Mouse (Mus musculus) MEL (cell line): Measurements from ENCODE around the gene Sirt3.

Source experiments
- BHLHE40 ChIP-seq: IDR thresholded peaks from 2 replicates; pipeline ENCODE4 v1.6.1; 2012; ENCODE audit warnings: low read depth, mild to moderate bottlenecking, inconsistent platforms, low read length, improper control_type of control experiment, borderline replicate concordance
- CTCF ChIP-seq, 3 experiments: IDR thresholded peaks in 2 of 3; conservative IDR thresholded peaks in 1 of 3; 2 replicates each; pipeline ENCODE4 v1.5.1; 2011 to 2012; ENCODE audit warnings: low read length in 3 of 3, low read depth in 2 of 3, mild to moderate bottlenecking in 2 of 3, improper control_type of control experiment in 1 of 3, inconsistent platforms in 1 of 3, mixed read lengths in 1 of 3, moderate library complexity in 1 of 3; ENCODE audit not compliant: control insufficient read depth in 1 of 3, insufficient read depth in 1 of 3, poor library complexity in 1 of 3, severe bottlenecking in 1 of 3
- EP300 ChIP-seq, 2 experiments: IDR thresholded peaks; 2 replicates each; pipeline ENCODE4 v1.6.1; 2011; ENCODE audit warnings: improper control_type of control experiment in 2 of 2, low read length in 2 of 2, low read depth in 1 of 2, mild to moderate bottlenecking in 1 of 2
- KAT2A ChIP-seq: conservative IDR thresholded peaks from 2 replicates; pipeline ENCODE4 v1.6.1; 2012; ENCODE audit warnings: low read depth, low read length, improper control_type of control experiment, inconsistent platforms
- MAZ ChIP-seq: IDR thresholded peaks from 2 replicates; pipeline ENCODE4 v1.6.1; 2012; ENCODE audit warnings: low read depth, mild to moderate bottlenecking, inconsistent platforms, low read length, improper control_type of control experiment
- POLR2A ChIP-seq, 2 experiments: IDR thresholded peaks; 2 replicates each; pipeline ENCODE4 v1.6.1; 2011 to 2012; ENCODE audit warnings: low read length in 2 of 2, mild to moderate bottlenecking in 2 of 2, control low read depth in 1 of 2, improper control_type of control experiment in 1 of 2, low read depth in 1 of 2, moderate library complexity in 1 of 2; ENCODE audit not compliant: control insufficient read depth in 1 of 2, insufficient read depth in 1 of 2, poor library complexity in 1 of 2

DNA sequence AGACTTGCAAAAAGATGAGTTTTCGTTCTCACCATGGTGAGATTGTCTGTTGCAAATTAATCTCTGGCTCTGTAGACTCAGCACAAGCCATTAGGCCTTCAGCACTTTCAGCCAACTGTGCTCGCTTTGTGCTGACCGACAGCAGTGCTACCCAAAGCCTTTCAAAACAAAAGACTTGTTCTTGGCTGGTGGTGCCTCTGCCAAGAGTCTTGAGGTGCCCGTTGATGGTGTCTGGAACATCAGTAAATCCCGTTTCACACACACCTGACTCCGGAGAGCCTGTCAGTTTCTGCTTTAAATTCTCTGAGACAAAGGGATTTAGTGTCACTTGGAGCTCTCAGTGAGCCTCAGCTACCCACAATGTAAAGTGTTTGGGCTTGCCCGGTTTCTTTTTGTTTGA lies 11.9 kb upstream of the Sirt3 start:
- TF ChIP-seq POLR2A (IDR thresholded peaks at IDR 0.05; ENCODE audit: control insufficient read depth in 1 of 2, insufficient read depth in 1 of 2, low read depth in 1 of 2, low read length in 2 of 2, poor library complexity in 1 of 2) (no peak), EP300 (IDR thresholded peaks at IDR 0.05; ENCODE audit: low read depth in 1 of 2, low read length in 2 of 2) (no peak), BHLHE40 (no peak), CTCF (IDR thresholded peaks at IDR 0.05 in 2 of 3, conservative IDR thresholded peaks at IDR 0.05 in 1 of 3; ENCODE audit: control insufficient read depth in 1 of 3, insufficient read depth in 1 of 3, low read depth in 2 of 3, low read length in 3 of 3, poor library complexity in 1 of 3, severe bottlenecking in 1 of 3) (no peak), MAZ (no peak), KAT2A (no peak)
